In genomic region chr9:72491559-72492193, GRCm38 (mm10) we compare ENCODE assay signal across 8 mouse cellular contexts. TPM values are rescaled to one million over a fixed set of nuclear protein-coding genes. Genes with fewer than 3 reads are reported as not detected.
A peak's percentile ranks its signal among the peaks of the same experiment; 100 is the strongest.
DNase-seq lines count a peak whose midpoint lies in the region; ATAC-seq lines count a peak whose summit lies in the region.

No protein-coding gene starts in this region.

- DNase-seq in CD4-positive helper T cell, adult 2 months (ENCODE audit: low read depth, low spot score) = peak; percentile 88
- DNase-seq in brain, embryonic 18.5 days (ENCODE audit: low read depth, low spot score) = peak; percentile 66
- peak; percentile 94 for DNase-seq in kidney, postnatal 14 days
- DNase-seq in liver, embryonic 13.5 days = peak; percentile 86
- peak; percentile 94 for DNase-seq in neural tube, embryonic 10.5 days (ENCODE audit: extremely low spot score, low spot score)

- H3K27ac ChIP-seq in heart, embryonic 14.5 days (replicated peaks in 1 of 2; ENCODE audit: control insufficient read depth in 1 of 2, insufficient read depth in 1 of 2, low read depth in 2 of 2, low read length in 2 of 2) = peak overlapping the region; percentile 92 to 96
- H3K27ac ChIP-seq in liver, embryonic 13.5 days = peak overlapping the region; percentile 80
- peak overlapping the region; percentile 83 for H3K27ac ChIP-seq in stomach, embryonic 16.5 days (ENCODE audit: low read length)

- H3K9me3 ChIP-seq in heart, embryonic 14.5 days (ENCODE audit: control insufficient read depth, low read length) = no peaks in the 10 kb centered on the region
- H3K9me3 ChIP-seq in liver, embryonic 13.5 days (replicated peaks) = no peaks in the 10 kb centered on the region
- H3K9me3 ChIP-seq in stomach, embryonic 16.5 days (replicated peaks; ENCODE audit: control insufficient read depth, low read length) = no peaks in the 10 kb centered on the region

- H3K4me3 ChIP-seq in heart, embryonic 14.5 days (ENCODE audit: control insufficient read depth in 1 of 2, insufficient read depth in 1 of 2, low read depth in 1 of 2, low read length in 2 of 2) = peak overlapping the region; percentile 63 to 73
- peak overlapping the region; percentile 83 for H3K4me3 ChIP-seq in liver, embryonic 13.5 days (replicated peaks)
- peak overlapping the region; percentile 85 for H3K4me3 ChIP-seq in stomach, embryonic 16.5 days (replicated peaks; ENCODE audit: low read length)

- H3K36me3 ChIP-seq in heart, embryonic 14.5 days (ENCODE audit: control insufficient read depth, insufficient read depth, low read length) = 0 out of 2 replicates have a peak, but pooled peaks cover 4% of the 10 kb centered on the region
- H3K36me3 ChIP-seq in liver, embryonic 13.5 days = peaks cover 3% of the 10 kb centered on the region; the same call in 1 of the 2 replicates
- H3K36me3 ChIP-seq in stomach, embryonic 16.5 days (ENCODE audit: control insufficient read depth, insufficient read depth, low read length) = no peaks in the 10 kb centered on the region

- H3K4me2 ChIP-seq in heart, embryonic 14.5 days (ENCODE audit: low read length) = peak overlapping the region; percentile 94
- H3K4me2 ChIP-seq in liver, embryonic 13.5 days = peak overlapping the region; percentile 88
- peak overlapping the region; percentile 81 for H3K4me2 ChIP-seq in stomach, embryonic 16.5 days (ENCODE audit: low read depth, low read length)

- no peaks in the 10 kb centered on the region for H3K27me3 ChIP-seq in heart, embryonic 14.5 days (ENCODE audit: control insufficient read depth, insufficient read depth, low read length)
- H3K27me3 ChIP-seq in liver, embryonic 13.5 days = no peaks in the 10 kb centered on the region
- H3K27me3 ChIP-seq in stomach, embryonic 16.5 days (ENCODE audit: control insufficient read depth, insufficient read depth, low read length) = no peaks in the 10 kb centered on the region

- H3K4me1 ChIP-seq in heart, embryonic 14.5 days (ENCODE audit: control insufficient read depth in 2 of 2, insufficient read depth in 2 of 2, low read length in 2 of 2) = peaks cover 2 to 3% of the 10 kb centered on the region in 2 experiments; a peak in 2 of 4 replicates
- peaks cover 42% of the 10 kb centered on the region for H3K4me1 ChIP-seq in liver, embryonic 13.5 days (replicated peaks)
- H3K4me1 ChIP-seq in stomach, embryonic 16.5 days (ENCODE audit: control insufficient read depth, insufficient read depth, low read length) = peaks cover 6% of the 10 kb centered on the region

- WGBS in heart, embryonic 14.5 days = under 1% methylated on average over 32 of the region's 32 CpGs
- WGBS in liver, embryonic 13.5 days (ENCODE audit: insufficient replicate concordance) = under 1% methylated on average over 32 of the region's 32 CpGs
- WGBS in stomach, embryonic 16.5 days = under 1% methylated on average over 32 of the region's 32 CpGs

- peak overlapping the region; percentile 84 for H3K9ac ChIP-seq in heart, embryonic 14.5 days (ENCODE audit: low read length)
- H3K9ac ChIP-seq in liver, embryonic 13.5 days = peak overlapping the region; percentile 76
- H3K9ac ChIP-seq in stomach, embryonic 16.5 days (ENCODE audit: low read length) = peak overlapping the region; percentile 85

- peak; percentile 97 for ATAC-seq in erythroid progenitor cell, adult 5-6 weeks (replicated peaks; ENCODE audit: low FRiP score, poor library complexity, severe bottlenecking)
- peak; percentile 92 for ATAC-seq in heart, embryonic 14.5 days (ENCODE audit: insufficient number of reproducible peaks, insufficient read depth, low FRiP score, low read depth)
- ATAC-seq in liver, embryonic 13.5 days (ENCODE audit: low read depth) = peak; percentile 95
- ATAC-seq in stomach, embryonic 16.5 days (ENCODE audit: insufficient read depth, low FRiP score) = peak; percentile 94

RNA-seq across cellular contexts. Expression of gene Tex9, which starts 0.3 kb away (rescaled TPM):
- 25.9 and 51.1 TPM in 2 replicates for total RNA-seq in erythroid progenitor cell, adult 5-6 weeks (2015; ENCODE audit: low replicate concordance)
- 58.1 and 61.0 TPM in 2 replicates for total RNA-seq in erythroid progenitor cell, adult 5-6 weeks (2017; ENCODE audit: low replicate concordance)
- polyA plus RNA-seq in heart, embryonic 14.5 days (2014; fragmentation: Nextera tagmentation; extraction: Ambion mirVana) = 15.3 and 22.8 TPM in 2 replicates
- 6.2 and 8.1 TPM in 2 replicates for polyA plus RNA-seq in liver, embryonic 13.5 days (2015; fragmentation: Nextera tagmentation; extraction: Ambion mirVana)
- polyA plus RNA-seq in stomach, embryonic 16.5 days (2015; fragmentation: Nextera tagmentation; extraction: Ambion mirVana) = 18.6 and 19.2 TPM in 2 replicates

RNA-seq across cellular contexts. Expression of gene Rfx7, which starts 40.4 kb away (rescaled TPM):
- total RNA-seq in erythroid progenitor cell, adult 5-6 weeks (2015; ENCODE audit: low replicate concordance) = 13.8 and 17.3 TPM in 2 replicates
- total RNA-seq in erythroid progenitor cell, adult 5-6 weeks (2017; ENCODE audit: low replicate concordance) = 4.5 and 5.4 TPM in 2 replicates
- 10.7 TPM in 2 replicates for polyA plus RNA-seq in heart, embryonic 14.5 days (2014; fragmentation: Nextera tagmentation; extraction: Ambion mirVana)
- 2.6 and 3.3 TPM in 2 replicates for polyA plus RNA-seq in liver, embryonic 13.5 days (2015; fragmentation: Nextera tagmentation; extraction: Ambion mirVana)
- polyA plus RNA-seq in stomach, embryonic 16.5 days (2015; fragmentation: Nextera tagmentation; extraction: Ambion mirVana) = 7.4 and 8.8 TPM in 2 replicates

RNA-seq across cellular contexts. Expression of gene Mns1, which starts 53.9 kb away (rescaled TPM):
- total RNA-seq in erythroid progenitor cell, adult 5-6 weeks (2015; ENCODE audit: low replicate concordance) = 177 and 188 TPM in 2 replicates
- 146 and 157 TPM in 2 replicates for total RNA-seq in erythroid progenitor cell, adult 5-6 weeks (2017; ENCODE audit: low replicate concordance)
- 11.1 and 11.6 TPM in 2 replicates for polyA plus RNA-seq in heart, embryonic 14.5 days (2014; fragmentation: Nextera tagmentation; extraction: Ambion mirVana)
- polyA plus RNA-seq in liver, embryonic 13.5 days (2015; fragmentation: Nextera tagmentation; extraction: Ambion mirVana) = 101 and 144 TPM in 2 replicates
- polyA plus RNA-seq in stomach, embryonic 16.5 days (2015; fragmentation: Nextera tagmentation; extraction: Ambion mirVana) = 17.4 and 23.8 TPM in 2 replicates

Comparison
In these comparisons a context has a peak if more than half of its experiments do, and no peak if none do; other contexts are left out.
1. Peak in every context shown above with its lines: DNase-seq, ATAC-seq, H3K4me3 ChIP-seq and H3K27ac ChIP-seq.